Mouse (Mus musculus): ENCODE measurements around the gene Nploc4. TPM values are rescaled to one million over a fixed set of nuclear protein-coding genes. Genes with fewer than 3 reads are reported as not detected.

Nploc4 gene
- polyA plus RNA-seq, 1 experiment from 2014 or later: 49.8 TPM

GRCm38 (mm10) chr11:120404814-120405213 lies 32.7 kb downstream of the Nploc4 start:
- ATAC-seq (ENCODE audit: insufficient number of reproducible peaks, insufficient read depth, low FRiP score, low TSS enrichment, low read depth): no peak
- Histone ChIP-seq H3K36me3 (peaks cover 99% of the 10 kb centered on the region), H3K27me3 (no peaks in the 10 kb centered on the region), H3K9me3 (no peaks in the 10 kb centered on the region), H3K4me1 (replicated peaks) (no peaks in the 10 kb centered on the region), H3K9ac (replicated peaks) (no peak overlapping the region), H3K27ac (no peak overlapping the region), H3K4me3 (replicated peaks) (no peak overlapping the region), H3K4me2 (no peak overlapping the region)
- 94% methylated on average over 1 of the region's 1 CpGs for WGBS

GRCm38 (mm10) chr11:120399319-120399718 lies 38.2 kb downstream of the Nploc4 start:
- no peaks in the 10 kb centered on the region for H3K4me1 ChIP-seq (replicated peaks)
- no peak overlapping the region for H3K4me2 ChIP-seq
- H3K27me3 ChIP-seq: no peaks in the 10 kb centered on the region
- H3K4me3 ChIP-seq (replicated peaks): no peak overlapping the region
- no peak for ATAC-seq (ENCODE audit: insufficient number of reproducible peaks, insufficient read depth, low FRiP score, low TSS enrichment, low read depth)
- no peak overlapping the region for H3K27ac ChIP-seq
- 91% methylated on average over 2 of the region's 2 CpGs for WGBS
- H3K9ac ChIP-seq (replicated peaks): no peak overlapping the region
- peaks cover 94% of the 10 kb centered on the region for H3K36me3 ChIP-seq
- no peaks in the 10 kb centered on the region for H3K9me3 ChIP-seq

GRCm38 (mm10) chr11:120397602-120398001 lies 39.9 kb downstream of the Nploc4 start:
- Histone ChIP-seq H3K4me1 (replicated peaks) (peaks cover 3% of the 10 kb centered on the region), H3K4me3 (replicated peaks) (no peak overlapping the region), H3K27ac (no peak overlapping the region), H3K36me3 (peaks cover 95% of the 10 kb centered on the region), H3K9ac (replicated peaks) (no peak overlapping the region), H3K9me3 (no peaks in the 10 kb centered on the region), H3K27me3 (no peaks in the 10 kb centered on the region), H3K4me2 (no peak overlapping the region)
- no peak for ATAC-seq (ENCODE audit: insufficient number of reproducible peaks, insufficient read depth, low FRiP score, low TSS enrichment, low read depth)
- WGBS: 81% methylated on average over 2 of the region's 2 CpGs

- H3K27ac ChIP-seq: no peak overlapping the region
- WGBS: 82% methylated on average over 4 of the region's 4 CpGs
- no peak for ATAC-seq (ENCODE audit: insufficient number of reproducible peaks, insufficient read depth, low FRiP score, low TSS enrichment, low read depth)
Measured at GRCm38 (mm10) chr11:120395661-120396060, 41.8 kb downstream of the Nploc4 start.

GRCm38 (mm10) chr11:120388580-120388979 lies 48.9 kb downstream of the Nploc4 start:
- Histone ChIP-seq H3K27ac (no peak overlapping the region), H3K36me3 (peaks cover 84% of the 10 kb centered on the region), H3K4me3 (replicated peaks) (no peak overlapping the region), H3K4me2 (no peak overlapping the region), H3K9me3 (no peaks in the 10 kb centered on the region), H3K9ac (replicated peaks) (no peak overlapping the region), H3K27me3 (no peaks in the 10 kb centered on the region), H3K4me1 (replicated peaks) (peaks cover 9% of the 10 kb centered on the region)
- WGBS: 90% methylated on average over 9 of the region's 9 CpGs
- ATAC-seq (ENCODE audit: insufficient number of reproducible peaks, insufficient read depth, low FRiP score, low TSS enrichment, low read depth): no peak

More at GRCm38 (mm10) chr11:120395661-120396060, 41.8 kb downstream of the Nploc4 start:
- H3K9ac ChIP-seq (replicated peaks): no peak overlapping the region
- peaks cover 89% of the 10 kb centered on the region for H3K36me3 ChIP-seq
- H3K4me3 ChIP-seq (replicated peaks): no peak overlapping the region
- peaks cover 9% of the 10 kb centered on the region for H3K4me1 ChIP-seq (replicated peaks)
- H3K27me3 ChIP-seq: no peaks in the 10 kb centered on the region
- H3K9me3 ChIP-seq: no peaks in the 10 kb centered on the region
- H3K4me2 ChIP-seq: no peak overlapping the region

- H3K4me3 ChIP-seq (replicated peaks): no peak overlapping the region
- H3K9me3 ChIP-seq: no peaks in the 10 kb centered on the region
- no peak overlapping the region for H3K27ac ChIP-seq
- peaks cover 2% of the 10 kb centered on the region; the same call in 1 of the 2 replicates for H3K4me1 ChIP-seq (replicated peaks)
- H3K4me2 ChIP-seq: no peak overlapping the region
- H3K27me3 ChIP-seq: no peaks in the 10 kb centered on the region
- ATAC-seq (ENCODE audit: insufficient number of reproducible peaks, insufficient read depth, low FRiP score, low TSS enrichment, low read depth): no peak
- H3K36me3 ChIP-seq: peaks cover 84% of the 10 kb centered on the region
- no peak overlapping the region for H3K9ac ChIP-seq (replicated peaks)
- WGBS: 74% methylated on average over 2 of the region's 2 CpGs
Measured at GRCm38 (mm10) chr11:120387157-120387556, 50.4 kb downstream of the Nploc4 start.

GRCm38 (mm10) chr11:120386632-120387031 lies 50.9 kb downstream of the Nploc4 start:
- no peak overlapping the region for H3K9ac ChIP-seq (replicated peaks)
- no peak overlapping the region for H3K4me2 ChIP-seq
- no peak overlapping the region for H3K4me3 ChIP-seq (replicated peaks)
- no peaks in the 10 kb centered on the region for H3K9me3 ChIP-seq
- no peak overlapping the region for H3K27ac ChIP-seq
- 96% methylated on average over 6 of the region's 6 CpGs for WGBS
- H3K4me1 ChIP-seq (replicated peaks): no peaks in the 10 kb centered on the region
- no peaks in the 10 kb centered on the region for H3K27me3 ChIP-seq
- no peak for ATAC-seq (ENCODE audit: insufficient number of reproducible peaks, insufficient read depth, low FRiP score, low TSS enrichment, low read depth)
- H3K36me3 ChIP-seq: peaks cover 84% of the 10 kb centered on the region

- peaks cover 75% of the 10 kb centered on the region for H3K36me3 ChIP-seq
- H3K4me3 ChIP-seq (replicated peaks): no peak overlapping the region
- no peak for ATAC-seq (ENCODE audit: insufficient number of reproducible peaks, insufficient read depth, low FRiP score, low TSS enrichment, low read depth)
- H3K9me3 ChIP-seq: no peaks in the 10 kb centered on the region
- H3K27me3 ChIP-seq: no peaks in the 10 kb centered on the region
- H3K9ac ChIP-seq (replicated peaks): no peak overlapping the region
- H3K4me1 ChIP-seq (replicated peaks): peaks cover 17% of the 10 kb centered on the region
- no peak overlapping the region for H3K4me2 ChIP-seq
- WGBS: 89% methylated on average over 9 of the region's 9 CpGs
- no peak overlapping the region for H3K27ac ChIP-seq
Measured at GRCm38 (mm10) chr11:120382509-120382908, 55.0 kb downstream of the Nploc4 start.

- Histone ChIP-seq H3K27me3 (no peaks in the 10 kb centered on the region), H3K27ac (no peak overlapping the region), H3K4me2 (no peak overlapping the region), H3K9ac (replicated peaks) (no peak overlapping the region), H3K36me3 (peaks cover 73% of the 10 kb centered on the region), H3K4me3 (replicated peaks) (no peak overlapping the region), H3K9me3 (no peaks in the 10 kb centered on the region), H3K4me1 (replicated peaks) (peaks cover 22% of the 10 kb centered on the region)
- WGBS: 92% methylated on average over 4 of the region's 4 CpGs
- ATAC-seq (ENCODE audit: insufficient number of reproducible peaks, insufficient read depth, low FRiP score, low TSS enrichment, low read depth): no peak
Measured at GRCm38 (mm10) chr11:120381157-120381556, 56.4 kb downstream of the Nploc4 start.

- Histone ChIP-seq H3K4me1 (replicated peaks) (peaks cover 22% of the 10 kb centered on the region), H3K36me3 (peaks cover 73% of the 10 kb centered on the region), H3K27ac (no peak overlapping the region), H3K9ac (replicated peaks) (no peak overlapping the region), H3K4me2 (no peak overlapping the region), H3K9me3 (no peaks in the 10 kb centered on the region), H3K27me3 (no peaks in the 10 kb centered on the region), H3K4me3 (replicated peaks) (no peak overlapping the region)
- 96% methylated on average over 3 of the region's 3 CpGs for WGBS
- no peak for ATAC-seq (ENCODE audit: insufficient number of reproducible peaks, insufficient read depth, low FRiP score, low TSS enrichment, low read depth)
Measured at GRCm38 (mm10) chr11:120380271-120380670, 57.2 kb downstream of the Nploc4 start.

GRCm38 (mm10) chr11:120378611-120379540 lies 58.6 kb downstream of the Nploc4 start, which contains the start of gene Faap100:
TSS of gene Faap100 (minus strand) at chr11:120378764.
- H3K9me3 ChIP-seq: no peaks in the 10 kb centered on the region
- peak; percentile 85 for ATAC-seq (ENCODE audit: insufficient number of reproducible peaks, insufficient read depth, low FRiP score, low TSS enrichment, low read depth)
- H3K9ac ChIP-seq (replicated peaks): peak within 1 kb of the TSS; percentile 85
- peaks cover 22% of the 10 kb centered on the region for H3K4me1 ChIP-seq (replicated peaks)
- H3K27ac ChIP-seq: peak within 1 kb of the TSS; percentile 81
- WGBS: 8% methylated on average over 54 of the region's 54 CpGs
- H3K36me3 ChIP-seq: peaks cover 73% of the 10 kb centered on the region
- H3K27me3 ChIP-seq: no peaks in the 10 kb centered on the region
- H3K4me3 ChIP-seq (replicated peaks): peak within 1 kb of the TSS; percentile 94
- H3K4me2 ChIP-seq: peak within 1 kb of the TSS; percentile 81
